Mouse (Mus musculus) hindbrain, embryonic 16.5 days (tissue): Measurements from ENCODE around the gene Olfr1412. TPM values are rescaled to one million over a fixed set of nuclear protein-coding genes. Genes with fewer than 3 reads are reported as not detected.
A peak's percentile ranks its signal among the peaks of the same experiment; 100 is the strongest.

Experiments
- ATAC-seq: fragments of 200-750 bp; cut with Nextera tagmentation; 2 replicates; pipeline ENCODE4 v1.8.0; 2017; ENCODE audit warnings: moderate TSS enrichment, moderate library complexity
- H3K27ac ChIP-seq: fragments of 300-500 bp; sonication (generic); 2 replicates; pipeline ENCODE4 v1.5.1; 2014; ENCODE audit warnings: low read depth, mild to moderate bottlenecking, control low read depth, low read length, moderate library complexity
- H3K27me3 ChIP-seq: fragments of 300-500 bp; sonication (generic); replicated peaks from 2 replicates; pipeline ENCODE4 v1.6.1; 2014; ENCODE audit warnings: low read length; ENCODE audit not compliant: control insufficient read depth, insufficient read depth
- H3K36me3 ChIP-seq: fragments of 300-500 bp; sonication (generic); 2 replicates; pipeline ENCODE4 v1.6.1; 2014; ENCODE audit warnings: mild to moderate bottlenecking, low read length, moderate library complexity, mixed read lengths; ENCODE audit not compliant: control insufficient read depth, insufficient read depth
- H3K4me1 ChIP-seq: fragments of 300-500 bp; sonication (generic); 2 replicates; pipeline ENCODE4 v1.6.1; 2014; ENCODE audit warnings: low read depth, low read length; ENCODE audit not compliant: control insufficient read depth, insufficient read depth
- H3K4me2 ChIP-seq: fragments of 300-500 bp; sonication (generic); 2 replicates; pipeline ENCODE4 v1.6.1; 2014; ENCODE audit warnings: mild to moderate bottlenecking, low read length, control low read depth, moderate library complexity
- H3K4me3 ChIP-seq: fragments of 300-500 bp; sonication (generic); 2 replicates; pipeline ENCODE4 v1.5.1; 2014; ENCODE audit warnings: mild to moderate bottlenecking, low read length, control low read depth, moderate library complexity
- H3K9ac ChIP-seq: fragments of 300-500 bp; sonication (generic); 2 replicates; pipeline ENCODE4 v1.6.1; 2014; ENCODE audit warnings: low read depth, mild to moderate bottlenecking, control low read depth, low read length, moderate library complexity
- H3K9me3 ChIP-seq: fragments of 300-500 bp; sonication (generic); 2 replicates; pipeline ENCODE4 v1.6.1; 2014; ENCODE audit warnings: mild to moderate bottlenecking, low read length, moderate library complexity; ENCODE audit not compliant: control insufficient read depth
- WGBS: fragments of 180-500 bp; shearing (Covaris S2); extraction: QIAGEN DNeasy Blood & Tissue Kit; methylation state at CpG from one replicate; pipeline ENCODE4 v1.1.7; 2014; 5-methylcytosine and 5-hydroxymethylcytosine counted together
- polyA plus RNA-seq: library from polyadenylated mRNA; unstranded; fragments of >200 nt; fragmentation: Nextera tagmentation; extraction: Ambion mirVana; gene quantifications from 2 replicates; pipeline ENCODE4 v1.2.1, GENCODE M21; 2015

Gene Olfr1412
- polyA plus RNA-seq, 1 experiment from 2014 or later = not detected

- peak; percentile 5; the same call in 1 of the 2 replicates for ATAC-seq
- no peak overlapping the region for H3K4me3 ChIP-seq
Measured at GRCm38 (mm10) chr1:92634569-92634968, 49.0 kb downstream of the Olfr1412 start.

GRCm38 (mm10) chr1:92634976-92635599 lies 49.5 kb downstream of the Olfr1412 start:
- peaks cover 2% of the 10 kb centered on the region for H3K4me1 ChIP-seq
- no peak overlapping the region for H3K27ac ChIP-seq
- H3K4me3 ChIP-seq = no peak overlapping the region
- H3K4me2 ChIP-seq = no peak overlapping the region
- H3K36me3 ChIP-seq = peaks cover 6% of the 10 kb centered on the region
- no peak overlapping the region for H3K9ac ChIP-seq
- 44% methylated on average over 4 of the region's 4 CpGs for WGBS
- H3K9me3 ChIP-seq = no peaks in the 10 kb centered on the region
- peak; percentile 84 for ATAC-seq
- H3K27me3 ChIP-seq = no peaks in the 10 kb centered on the region

More at GRCm38 (mm10) chr1:92634569-92634968, 49.0 kb downstream of the Olfr1412 start:
- Histone ChIP-seq H3K36me3 (peaks cover 6% of the 10 kb centered on the region), H3K4me1 (no peaks in the 10 kb centered on the region), H3K27ac (no peak overlapping the region), H3K9ac (no peak overlapping the region), H3K27me3 (no peaks in the 10 kb centered on the region), H3K4me2 (no peak overlapping the region), H3K9me3 (no peaks in the 10 kb centered on the region)
- WGBS = 53% methylated on average over 1 of the region's 1 CpGs

- ATAC-seq = no peak
- Histone ChIP-seq H3K36me3 (peaks cover 6% of the 10 kb centered on the region), H3K9me3 (no peaks in the 10 kb centered on the region), H3K4me1 (peaks cover 11% of the 10 kb centered on the region), H3K27me3 (no peaks in the 10 kb centered on the region), H3K27ac (no peak overlapping the region), H3K9ac (no peak overlapping the region), H3K4me2 (no peak overlapping the region), H3K4me3 (no peak overlapping the region)
- WGBS = 92% methylated on average over 8 of the region's 8 CpGs
Measured at GRCm38 (mm10) chr1:92636015-92636414, 50.4 kb downstream of the Olfr1412 start.

DNA sequence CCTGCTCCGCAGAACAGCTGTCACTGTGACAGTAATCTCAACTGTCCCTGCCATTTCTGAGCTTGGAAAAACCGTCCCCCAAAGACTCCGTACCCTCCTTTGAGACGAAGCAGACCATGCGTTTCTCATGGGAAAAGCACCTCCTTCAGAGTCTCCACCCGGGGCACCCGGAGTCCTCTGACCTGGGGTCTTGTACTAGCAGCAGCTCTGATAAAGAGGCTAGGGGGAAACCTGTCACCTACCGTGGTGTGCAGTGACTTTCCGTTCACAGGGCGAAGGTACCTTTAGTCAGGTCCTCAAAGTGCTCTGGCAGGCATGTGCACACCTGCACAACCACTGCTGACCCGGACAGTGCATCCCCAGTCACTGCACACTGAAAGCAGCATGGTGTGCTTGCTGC lies 51.1 kb downstream of the Olfr1412 start:
- Histone ChIP-seq H3K4me2 (no peak overlapping the region), H3K9ac (no peak overlapping the region), H3K27me3 (no peaks in the 10 kb centered on the region), H3K27ac (no peak overlapping the region), H3K9me3 (no peaks in the 10 kb centered on the region), H3K4me1 (peaks cover 12% of the 10 kb centered on the region), H3K4me3 (no peak overlapping the region), H3K36me3 (peaks cover 6% of the 10 kb centered on the region)
- ATAC-seq = no peak
- 99% methylated on average over 11 of the region's 11 CpGs for WGBS

DNA sequence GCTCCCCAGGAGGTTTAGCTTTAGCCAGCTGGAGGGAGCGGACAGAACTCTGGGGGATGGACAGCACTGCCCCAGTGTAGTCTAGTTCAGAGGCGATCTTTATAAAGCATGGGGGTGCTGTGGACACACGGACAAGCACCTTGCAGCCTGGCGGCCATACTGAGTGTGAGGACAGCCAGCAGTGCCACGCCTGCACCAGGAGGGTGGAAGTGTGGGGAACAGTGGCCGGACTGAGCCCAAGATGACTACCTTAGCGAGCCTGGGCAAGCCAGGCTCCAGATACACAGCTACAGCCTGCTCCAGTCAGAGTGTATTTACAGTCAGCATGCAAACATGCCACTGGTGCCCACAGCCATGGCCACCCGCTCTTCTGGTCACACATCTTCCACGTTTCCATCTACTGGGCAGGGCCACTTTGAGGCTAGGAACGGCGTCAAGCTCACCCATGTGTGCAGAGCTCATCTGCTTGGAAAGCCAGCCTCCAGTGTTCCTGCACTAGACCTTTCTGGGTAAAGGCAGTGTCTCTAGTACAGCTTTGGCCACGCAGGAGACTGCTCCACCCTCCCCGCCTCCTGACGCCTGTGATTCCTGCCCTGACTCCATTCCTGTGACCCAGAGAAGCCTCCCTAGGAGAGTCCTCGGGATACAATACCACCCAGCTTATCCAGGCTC lies 52.1 kb downstream of the Olfr1412 start:
- Histone ChIP-seq H3K27me3 (no peaks in the 10 kb centered on the region), H3K27ac (no peak overlapping the region), H3K36me3 (peaks cover 6% of the 10 kb centered on the region), H3K4me1 (peaks cover 18% of the 10 kb centered on the region), H3K4me2 (no peak overlapping the region), H3K9me3 (no peaks in the 10 kb centered on the region), H3K9ac (no peak overlapping the region), H3K4me3 (no peak overlapping the region)
- 94% methylated on average over 15 of the region's 15 CpGs for WGBS
- ATAC-seq = no peak

DNA sequence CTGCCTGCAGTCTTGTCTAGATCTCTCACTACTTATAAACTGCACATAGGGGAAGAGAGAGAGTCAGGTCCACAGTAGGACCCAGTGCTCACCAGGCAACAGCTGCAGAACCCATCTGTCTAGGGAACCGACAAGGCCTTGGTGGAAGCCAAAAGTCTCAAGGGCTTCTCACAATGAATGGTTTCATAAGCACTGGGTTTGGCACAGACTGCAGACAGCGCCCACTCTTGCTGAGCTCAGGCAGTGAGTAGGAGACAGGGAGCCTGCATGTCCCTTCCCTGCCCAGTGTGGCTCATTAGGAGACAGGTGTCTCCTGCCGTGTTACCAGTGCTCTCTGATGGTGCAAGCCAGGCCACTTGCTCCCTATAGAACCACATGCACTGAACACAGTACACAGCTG lies 52.6 kb downstream of the Olfr1412 start:
- Histone ChIP-seq H3K9me3 (no peaks in the 10 kb centered on the region), H3K27me3 (no peaks in the 10 kb centered on the region), H3K4me1 (peaks cover 20% of the 10 kb centered on the region), H3K4me2 (no peak overlapping the region), H3K4me3 (no peak overlapping the region), H3K9ac (no peak overlapping the region), H3K27ac (no peak overlapping the region), H3K36me3 (peaks cover 6% of the 10 kb centered on the region)
- no peak for ATAC-seq
- WGBS = 88% methylated on average over 3 of the region's 3 CpGs

- WGBS = 96% methylated on average over 4 of the region's 4 CpGs
- no peak for ATAC-seq
- no peaks in the 10 kb centered on the region for H3K9me3 ChIP-seq
- no peaks in the 10 kb centered on the region for H3K27me3 ChIP-seq
- no peak overlapping the region for H3K4me3 ChIP-seq
- H3K36me3 ChIP-seq = peaks cover 6% of the 10 kb centered on the region
- H3K4me2 ChIP-seq = no peak overlapping the region
- H3K4me1 ChIP-seq = peaks cover 20% of the 10 kb centered on the region
- no peak overlapping the region for H3K9ac ChIP-seq
- H3K27ac ChIP-seq = no peak overlapping the region
Measured at GRCm38 (mm10) chr1:92638736-92639135, 53.2 kb downstream of the Olfr1412 start.

- no peaks in the 10 kb centered on the region for H3K9me3 ChIP-seq
- 86% methylated on average over 6 of the region's 6 CpGs for WGBS
- peak overlapping the region; percentile 92 for H3K4me2 ChIP-seq
- no peak for ATAC-seq
- peaks cover 20% of the 10 kb centered on the region for H3K4me1 ChIP-seq
- no peak overlapping the region for H3K27ac ChIP-seq
- no peaks in the 10 kb centered on the region for H3K27me3 ChIP-seq
- no peak overlapping the region for H3K9ac ChIP-seq
- H3K36me3 ChIP-seq = peaks cover 6% of the 10 kb centered on the region
- no peak overlapping the region for H3K4me3 ChIP-seq
Measured at GRCm38 (mm10) chr1:92640393-92640792, 54.8 kb downstream of the Olfr1412 start.
